Mouse (Mus musculus): ENCODE data around the gene Vps18. TPM values are rescaled to one million over a fixed set of nuclear protein-coding genes. Genes with fewer than 3 reads are reported as not detected.

The Vps18 gene
- total RNA-seq, 4 experiments from 2014 or later = 42.9 to 47.2 (median 45.5) TPM

DNA sequence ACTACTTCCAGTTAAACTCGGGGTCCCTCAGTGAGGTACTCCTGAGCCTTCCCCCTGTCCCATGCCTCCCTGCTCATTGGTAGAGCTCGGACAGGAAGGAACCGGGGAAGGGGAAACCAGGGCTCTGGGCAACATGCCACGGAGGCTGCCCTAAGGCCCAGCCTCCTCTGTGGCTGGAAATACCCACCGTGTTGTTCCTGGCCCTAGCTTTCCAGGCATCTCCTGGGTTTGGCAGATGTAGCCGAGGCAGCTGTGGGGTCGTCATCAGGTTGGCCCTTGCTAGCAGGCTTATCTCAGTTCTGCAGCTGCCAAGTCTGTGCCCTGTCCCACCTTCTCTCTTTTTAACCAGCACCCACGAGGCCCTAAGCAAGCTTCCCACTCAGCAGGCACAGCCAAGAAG is 32.0 kb downstream of the Vps18 start:
- DNase-seq (ENCODE audit: low spot score in 2 of 2) = no peak

DNA sequence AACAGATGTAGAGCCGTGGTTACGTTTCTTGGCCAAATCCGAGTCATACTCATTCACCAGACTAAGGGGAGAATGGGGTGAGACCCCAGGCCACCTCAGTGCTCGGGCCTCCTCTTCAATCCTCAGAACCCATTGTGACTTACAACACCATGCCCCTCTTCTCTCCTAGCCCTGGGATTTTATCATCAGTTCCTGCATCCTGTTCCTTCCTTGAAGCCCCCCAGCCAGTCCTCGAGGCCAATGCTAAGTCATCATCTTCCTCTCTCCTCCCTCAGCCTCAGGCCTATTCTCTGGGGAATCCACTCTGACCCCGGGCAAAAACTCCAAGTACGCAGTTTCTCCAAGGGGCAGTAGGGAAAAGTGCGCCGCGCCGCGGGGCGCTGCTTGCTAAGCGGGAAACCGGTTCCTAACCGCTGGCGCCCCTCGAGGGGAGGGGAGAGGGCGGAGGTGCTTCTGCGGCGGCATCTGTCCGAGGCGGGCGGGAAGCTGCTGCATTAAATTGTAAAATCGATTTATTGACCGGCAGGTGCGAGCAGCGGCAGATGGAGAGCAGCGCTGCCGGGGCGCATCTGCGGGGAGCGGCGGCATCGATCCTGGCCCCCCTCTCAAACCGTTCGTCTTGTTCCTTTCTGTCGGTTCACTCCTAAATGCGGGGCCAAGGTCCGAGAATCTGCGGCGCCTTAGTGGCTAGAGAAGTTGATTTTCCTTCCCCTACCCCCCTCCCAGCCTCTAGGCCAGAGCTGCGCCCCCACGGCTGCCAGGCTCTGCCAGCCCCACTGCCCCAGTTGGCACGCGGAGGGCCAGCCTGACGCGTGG is 33.4 kb downstream of the Vps18 start:
- DNase-seq (ENCODE audit: low spot score in 2 of 2) = no peak

DNA sequence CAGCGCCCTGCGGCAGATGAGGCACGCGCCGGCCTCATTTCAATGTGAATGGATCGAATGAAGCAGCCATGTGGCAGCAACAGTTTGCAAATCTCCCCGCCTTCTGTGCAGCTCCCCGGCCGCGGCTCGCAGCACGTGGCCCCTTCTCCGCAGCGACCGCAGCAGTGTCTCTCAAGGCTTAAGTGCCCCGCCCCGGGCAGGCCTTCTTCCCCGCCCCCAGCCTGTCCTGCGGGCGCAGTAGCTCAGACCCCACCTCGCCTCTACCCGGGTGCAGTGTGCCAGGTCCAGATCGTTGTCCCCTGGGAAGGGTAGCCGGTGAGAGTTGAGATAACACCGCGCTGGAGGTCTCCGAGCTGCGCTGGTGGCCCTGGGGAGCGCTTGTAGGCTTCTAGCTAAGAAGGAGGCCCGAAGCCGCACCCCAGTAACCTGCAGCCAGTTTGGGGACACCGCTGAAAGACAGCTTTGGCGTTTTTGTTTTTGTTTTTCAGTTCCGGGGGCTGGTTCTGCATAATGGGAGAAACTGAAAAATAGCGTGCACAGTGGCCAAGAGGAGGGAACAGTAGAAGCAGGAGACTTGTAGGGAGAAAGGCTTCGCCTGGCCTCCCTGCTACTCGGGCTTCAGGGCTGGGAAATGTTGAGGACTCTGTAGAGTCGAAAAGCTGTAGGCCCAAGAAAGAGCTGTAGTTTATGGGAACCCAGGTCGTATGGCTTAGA is 34.2 kb downstream of the Vps18 start:
- peak; percentile 51 to 57 for DNase-seq (ENCODE audit: low spot score in 2 of 2)

DNA sequence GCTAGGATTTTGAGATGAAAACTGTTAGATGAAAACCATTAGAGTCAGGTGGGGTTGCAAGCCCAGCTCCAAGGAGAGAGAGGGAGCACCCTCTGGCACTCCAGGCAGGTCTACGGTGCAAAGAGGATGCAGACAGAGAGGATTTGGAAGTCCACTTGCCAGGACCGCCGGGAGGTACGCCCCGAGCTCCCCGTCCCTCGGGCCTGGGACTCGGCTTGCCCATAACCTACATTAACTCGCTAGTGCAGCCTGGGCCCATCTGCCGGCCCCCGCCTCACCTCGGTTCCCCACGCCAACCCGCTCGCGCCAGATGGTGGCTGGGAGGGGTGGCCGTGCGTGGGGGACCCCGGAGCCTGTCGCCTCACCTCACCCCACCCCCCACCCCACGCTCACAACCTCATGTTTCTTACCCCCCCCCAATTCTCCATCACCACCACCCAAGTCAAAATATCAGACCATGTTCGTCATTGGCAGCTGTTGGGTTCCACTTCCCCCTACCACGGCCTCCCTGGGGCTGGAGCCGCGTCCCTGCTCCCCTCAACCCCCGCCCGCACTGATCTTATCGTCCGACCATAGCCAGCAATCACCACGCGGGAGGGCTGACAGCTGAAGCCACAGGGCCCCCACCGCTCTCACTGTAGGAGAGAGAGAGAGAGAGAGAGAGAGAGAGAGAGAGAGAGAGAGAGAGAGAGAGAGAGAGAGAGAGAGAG is 35.5 kb downstream of the Vps18 start:
- DNase-seq (ENCODE audit: low spot score in 2 of 2) = no peak

DNA sequence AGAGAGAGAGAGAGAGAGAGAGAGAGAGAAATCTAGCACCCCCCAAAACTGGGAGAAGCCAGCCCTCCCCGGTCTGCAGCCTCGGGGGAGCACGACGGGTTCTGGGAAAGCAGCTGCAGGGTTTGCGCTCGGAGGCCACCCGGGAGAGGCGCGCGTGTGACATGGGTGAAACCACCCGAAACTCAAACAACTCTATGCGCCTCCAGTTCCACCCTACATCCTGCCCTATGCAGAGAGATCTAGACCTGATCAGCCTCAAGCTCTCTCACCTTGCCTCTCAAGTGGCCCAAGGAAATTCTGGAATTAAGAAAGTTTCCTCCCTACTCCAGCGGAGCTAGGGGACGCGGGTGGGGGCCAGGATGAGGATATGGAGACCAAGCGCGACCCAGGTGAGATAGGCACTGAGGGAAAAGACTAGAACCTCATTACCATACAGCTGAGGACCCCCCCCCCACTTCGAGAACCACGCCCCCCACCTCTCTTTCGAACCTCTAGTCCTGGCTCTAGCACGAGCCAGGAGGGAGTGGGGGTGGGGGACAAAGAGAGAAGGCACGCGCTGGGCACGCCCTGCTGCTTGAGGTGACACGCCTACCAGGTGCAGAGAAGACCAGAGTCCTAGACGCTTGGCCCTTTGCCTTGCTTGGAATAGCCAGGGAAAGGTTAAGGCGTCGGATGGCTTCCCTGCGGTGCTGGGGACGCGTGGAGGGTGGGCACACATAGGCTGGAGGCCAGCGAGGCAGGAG is 36.2 kb downstream of the Vps18 start:
- DNase-seq (ENCODE audit: low spot score in 2 of 2) = no peak

DNA sequence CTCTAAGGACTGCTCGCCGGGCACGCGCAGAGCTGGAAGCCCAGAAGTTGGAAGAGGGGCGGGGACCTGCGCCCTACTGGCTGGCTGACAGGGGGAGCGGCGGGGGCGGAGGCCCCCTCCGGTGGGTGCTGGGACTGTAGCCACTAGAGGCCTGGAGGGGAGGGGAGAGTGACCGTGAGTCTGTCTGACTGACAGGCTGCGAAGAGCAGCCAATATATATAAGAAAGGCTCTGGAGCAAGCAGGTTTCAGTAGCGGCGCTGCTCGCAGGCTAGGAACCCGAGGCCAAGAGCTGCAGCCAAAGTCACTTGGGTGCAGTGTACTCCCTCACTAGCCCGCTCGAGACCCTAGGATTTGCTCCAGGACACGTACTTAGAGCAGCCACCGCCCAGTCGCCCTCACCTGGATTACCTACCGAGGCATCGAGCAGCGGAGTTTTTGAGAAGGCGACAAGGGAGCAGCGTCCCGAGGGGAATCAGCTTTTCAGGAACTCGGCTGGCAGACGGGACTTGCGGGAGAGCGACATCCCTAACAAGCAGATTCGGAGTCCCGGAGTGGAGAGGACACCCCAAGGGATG is 37.1 kb downstream of the Vps18 start, which contains the start of gene Dll4:
Gene Dll4 (plus strand): TSS at position 217 of the 576 bp plus-strand sequence.
- DNase-seq (ENCODE audit: low spot score in 2 of 2) = no peak

DNA sequence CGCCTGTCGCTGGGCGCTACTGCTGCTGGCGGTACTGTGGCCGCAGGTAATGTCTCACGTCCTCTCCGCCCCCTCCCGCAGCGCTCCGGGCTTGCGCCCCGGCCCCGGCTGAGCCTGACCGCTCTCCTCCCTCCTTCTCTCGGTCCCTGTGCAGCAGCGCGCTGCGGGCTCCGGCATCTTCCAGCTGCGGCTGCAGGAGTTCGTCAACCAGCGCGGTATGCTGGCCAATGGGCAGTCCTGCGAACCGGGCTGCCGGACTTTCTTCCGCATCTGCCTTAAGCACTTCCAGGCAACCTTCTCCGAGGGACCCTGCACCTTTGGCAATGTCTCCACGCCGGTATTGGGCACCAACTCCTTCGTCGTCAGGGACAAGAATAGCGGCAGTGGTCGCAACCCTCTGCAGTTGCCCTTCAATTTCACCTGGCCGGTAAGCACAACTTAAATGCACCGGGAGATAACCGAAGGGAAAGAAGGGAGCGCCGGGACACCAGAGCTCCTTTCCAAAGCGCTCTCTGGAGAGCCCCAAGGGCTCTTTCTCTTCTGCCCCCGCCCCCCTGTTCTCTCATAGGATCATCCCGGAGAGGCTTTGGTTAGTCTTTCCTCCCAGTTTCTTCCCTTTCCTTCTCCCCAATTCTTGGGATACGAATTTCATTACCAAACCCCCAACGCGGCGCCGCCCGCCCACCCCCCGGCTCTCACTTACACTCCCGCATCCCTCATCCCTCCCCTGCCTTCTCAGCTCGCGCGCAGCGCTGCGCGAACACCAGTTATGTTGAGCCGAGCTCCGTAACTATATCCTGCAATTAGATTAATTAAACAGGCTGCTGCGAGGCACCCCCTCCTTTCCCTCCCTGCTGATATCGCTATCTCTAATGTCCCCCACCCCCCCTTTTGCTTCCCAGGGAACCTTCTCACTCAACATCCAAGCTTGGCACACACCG is 37.9 kb downstream of the Vps18 start:
- no peak for DNase-seq (ENCODE audit: low spot score in 2 of 2)

DNA sequence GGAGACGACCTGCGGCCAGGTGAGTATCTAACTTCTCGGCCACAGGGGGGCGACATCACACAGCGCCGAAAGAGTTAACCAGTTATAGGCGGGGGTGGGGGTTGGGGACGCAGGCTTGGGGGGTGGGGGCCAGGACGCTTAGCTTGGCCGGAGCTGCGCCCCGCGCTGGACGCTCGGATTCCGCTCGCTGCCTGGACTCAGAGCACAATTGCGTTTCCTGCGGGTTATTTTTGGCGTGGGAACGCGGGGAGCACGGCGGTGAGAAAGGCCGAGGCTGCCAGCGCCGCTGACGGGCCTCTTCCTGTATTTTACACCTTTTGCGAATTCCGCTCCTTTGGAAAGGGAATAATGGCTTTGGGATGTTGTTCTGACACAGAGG is 38.6 kb downstream of the Vps18 start:
- no peak for DNase-seq (ENCODE audit: low spot score in 2 of 2)

DNA sequence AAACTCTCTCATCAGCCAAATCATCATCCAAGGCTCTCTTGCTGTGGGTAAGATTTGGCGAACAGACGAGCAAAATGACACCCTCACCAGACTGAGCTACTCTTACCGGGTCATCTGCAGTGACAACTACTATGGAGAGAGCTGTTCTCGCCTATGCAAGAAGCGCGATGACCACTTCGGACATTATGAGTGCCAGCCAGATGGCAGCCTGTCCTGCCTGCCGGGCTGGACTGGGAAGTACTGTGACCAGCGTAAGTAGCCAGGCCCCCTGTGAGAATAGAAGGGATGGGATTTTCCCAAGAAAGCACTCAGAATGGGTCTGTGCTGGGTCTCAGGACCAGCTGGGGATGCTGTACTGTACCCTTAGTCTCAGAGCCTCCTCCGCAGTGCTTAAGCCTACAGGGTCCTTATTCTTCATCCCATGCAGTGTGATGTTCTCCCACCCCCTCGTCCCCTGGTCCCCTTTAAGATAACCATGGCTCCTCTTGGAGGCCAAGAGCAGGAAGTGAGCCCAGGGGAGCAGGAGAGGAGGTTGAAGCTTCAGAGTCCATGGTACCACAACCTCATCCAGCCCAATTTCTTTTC is 39.5 kb downstream of the Vps18 start:
- no peak for DNase-seq (ENCODE audit: low spot score in 2 of 2)

DNA sequence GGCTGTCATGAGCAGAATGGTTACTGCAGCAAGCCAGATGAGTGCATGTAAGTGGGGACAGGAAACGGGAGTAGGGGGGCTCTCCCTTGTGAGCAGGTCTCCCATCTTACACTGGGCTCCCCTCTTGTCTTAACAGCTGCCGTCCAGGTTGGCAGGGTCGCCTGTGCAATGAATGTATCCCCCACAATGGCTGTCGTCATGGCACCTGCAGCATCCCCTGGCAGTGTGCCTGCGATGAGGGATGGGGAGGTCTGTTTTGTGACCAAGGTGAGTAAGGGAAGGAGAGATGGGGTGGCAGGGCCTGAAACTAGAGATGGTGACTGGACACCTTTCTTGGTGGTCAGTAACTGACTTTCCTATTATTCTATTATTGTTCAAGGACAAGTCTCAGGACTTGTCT is 40.0 kb downstream of the Vps18 start:
- DNase-seq (ENCODE audit: low spot score in 2 of 2) = no peak

DNA sequence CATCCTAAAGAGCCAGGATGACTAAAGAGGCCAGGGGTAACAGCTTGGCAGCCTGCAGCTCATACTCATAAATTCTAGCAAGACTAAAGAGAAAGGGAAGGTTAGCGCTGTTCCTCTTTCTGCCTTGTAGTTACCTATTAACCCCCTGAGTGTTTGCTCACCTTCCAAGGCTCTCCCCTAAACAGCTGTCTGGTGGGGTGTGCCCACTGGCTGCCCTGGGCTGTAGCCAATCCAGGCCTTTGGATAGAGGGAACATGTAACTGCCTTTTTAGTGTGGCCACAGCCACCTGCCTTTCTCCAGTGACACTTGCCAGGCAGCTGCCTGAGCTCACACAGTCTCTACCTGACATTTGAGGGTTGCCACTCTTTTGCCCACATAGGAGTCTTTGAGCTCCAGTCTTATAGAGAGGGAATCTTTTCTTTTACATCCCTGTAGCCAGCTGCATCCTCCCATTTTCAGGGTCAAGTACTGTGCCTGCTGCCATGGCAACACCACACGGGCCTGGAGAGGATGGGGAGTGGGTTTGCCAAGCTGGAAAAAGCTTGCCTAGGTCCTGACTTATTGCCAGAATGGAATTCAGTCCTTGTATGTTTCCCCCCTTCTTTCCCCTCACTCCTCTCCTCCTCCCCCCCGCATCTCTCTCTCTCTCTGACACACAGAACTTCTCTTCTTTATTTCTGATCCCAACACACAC is 40.7 kb downstream of the Vps18 start:
- DNase-seq (ENCODE audit: low spot score in 2 of 2) = no peak

DNA sequence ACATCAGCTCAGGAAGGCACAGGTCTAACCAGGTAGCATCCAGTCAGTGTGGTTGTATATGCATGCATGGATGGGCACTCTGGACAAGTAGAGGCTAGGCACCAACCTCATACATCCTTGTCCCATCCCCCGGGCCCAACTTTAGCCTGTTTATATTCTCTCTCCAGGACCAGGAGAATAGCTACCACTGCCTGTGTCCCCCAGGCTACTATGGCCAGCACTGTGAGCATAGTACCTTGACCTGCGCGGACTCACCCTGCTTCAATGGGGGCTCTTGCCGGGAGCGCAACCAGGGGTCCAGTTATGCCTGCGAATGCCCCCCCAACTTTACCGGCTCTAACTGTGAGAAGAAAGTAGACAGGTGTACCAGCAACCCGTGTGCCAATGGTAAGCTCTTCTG is 42.3 kb downstream of the Vps18 start:
- no peak for DNase-seq (ENCODE audit: low spot score in 2 of 2)

DNA sequence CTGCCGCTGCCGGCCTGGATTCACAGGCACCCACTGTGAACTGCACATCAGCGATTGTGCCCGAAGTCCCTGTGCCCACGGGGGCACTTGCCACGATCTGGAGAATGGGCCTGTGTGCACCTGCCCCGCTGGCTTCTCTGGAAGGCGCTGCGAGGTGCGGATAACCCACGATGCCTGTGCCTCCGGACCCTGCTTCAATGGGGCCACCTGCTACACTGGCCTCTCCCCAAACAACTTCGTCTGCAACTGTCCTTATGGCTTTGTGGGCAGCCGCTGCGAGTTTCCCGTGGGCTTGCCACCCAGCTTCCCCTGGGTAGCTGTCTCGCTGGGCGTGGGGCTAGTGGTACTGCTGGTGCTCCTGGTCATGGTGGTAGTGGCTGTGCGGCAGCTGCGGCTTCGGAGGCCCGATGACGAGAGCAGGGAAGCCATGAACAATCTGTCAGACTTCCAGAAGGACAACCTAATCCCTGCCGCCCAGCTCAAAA is 43.7 kb downstream of the Vps18 start:
- DNase-seq (ENCODE audit: low spot score in 2 of 2) = no peak

DNA sequence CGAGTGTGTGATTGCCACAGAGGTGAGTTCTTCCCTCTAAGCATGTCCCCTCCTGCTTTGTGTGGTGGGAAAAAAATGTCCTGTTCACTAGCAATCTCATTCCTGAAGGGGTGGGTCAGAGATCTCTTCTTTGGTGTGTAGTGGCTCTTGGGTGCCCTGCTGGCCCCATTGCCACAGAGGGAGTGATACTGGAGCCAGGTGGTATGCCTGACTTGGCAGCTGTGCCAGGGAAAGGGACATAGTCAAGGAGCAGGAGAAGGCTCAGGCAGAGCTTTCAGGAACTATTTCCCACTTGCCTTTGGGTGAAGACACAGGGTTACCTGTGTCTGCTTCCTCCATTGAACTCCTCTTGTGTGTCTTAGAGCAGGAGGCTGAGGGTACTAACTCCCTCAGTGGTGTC is 45.6 kb downstream of the Vps18 start:
- DNase-seq (ENCODE audit: low spot score in 2 of 2) = no peak

DNA sequence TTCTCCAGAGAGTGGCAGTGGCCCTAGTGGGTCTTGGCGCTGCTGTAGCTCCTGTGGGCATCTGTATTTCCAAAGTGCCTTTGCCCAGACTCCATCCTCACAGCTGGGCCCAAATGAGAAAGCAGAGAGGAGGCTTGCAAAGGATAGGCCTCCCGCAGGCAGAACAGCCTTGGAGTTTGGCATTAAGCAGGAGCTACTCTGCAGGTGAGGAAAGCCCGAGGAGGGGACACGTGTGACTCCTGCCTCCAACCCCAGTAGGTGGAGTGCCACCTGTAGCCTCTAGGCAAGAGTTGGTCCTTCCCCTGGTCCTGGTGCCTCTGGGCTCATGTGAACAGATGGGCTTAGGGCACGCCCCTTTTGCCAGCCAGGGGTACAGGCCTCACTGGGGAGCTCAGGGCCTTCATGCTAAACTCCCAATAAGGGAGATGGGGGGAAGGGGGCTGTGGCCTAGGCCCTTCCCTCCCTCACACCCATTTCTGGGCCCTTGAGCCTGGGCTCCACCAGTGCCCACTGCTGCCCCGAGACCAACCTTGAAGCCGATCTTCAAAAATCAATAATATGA is 46.5 kb downstream of the Vps18 start:
- no peak for DNase-seq (ENCODE audit: low spot score in 2 of 2)

DNA sequence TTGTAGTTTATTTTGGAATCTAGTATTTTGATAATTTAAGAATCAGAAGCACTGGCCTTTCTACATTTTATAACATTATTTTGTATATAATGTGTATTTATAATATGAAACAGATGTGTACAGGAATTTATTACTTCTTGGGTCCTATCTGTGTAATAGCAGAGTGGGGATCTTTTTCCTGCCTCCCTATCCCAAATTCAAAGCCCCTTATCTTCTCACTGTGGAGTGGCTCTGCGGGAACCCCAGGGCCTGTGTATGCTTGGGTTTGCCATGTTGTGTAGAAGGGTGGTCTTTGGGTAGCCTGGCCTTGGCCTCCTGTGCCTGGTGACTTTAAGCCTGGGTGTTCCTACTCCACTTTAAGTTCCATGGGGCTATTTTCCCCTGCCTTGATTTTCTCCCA is 47.0 kb downstream of the Vps18 start:
- no peak for DNase-seq (ENCODE audit: low spot score in 2 of 2)

DNA sequence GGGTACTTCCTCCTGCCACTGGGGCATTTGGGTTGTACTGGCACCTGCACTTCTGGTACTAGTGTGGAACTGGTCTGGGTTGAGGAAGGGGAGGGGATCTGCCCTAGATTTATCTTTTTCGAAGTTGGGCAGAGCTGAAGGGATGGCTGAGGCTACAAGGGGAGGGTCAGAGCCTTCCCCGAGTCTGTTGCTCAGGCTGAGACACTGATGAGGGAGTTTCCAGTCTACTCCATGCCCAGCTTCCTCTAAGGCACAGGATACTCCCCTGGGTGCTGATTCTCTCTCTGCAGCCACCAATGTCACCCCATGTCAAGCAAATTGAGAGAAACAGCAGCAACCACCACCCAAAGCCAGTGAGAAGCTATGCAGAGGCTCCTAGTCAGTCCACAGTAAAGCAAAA is 47.5 kb downstream of the Vps18 start:
- no peak for DNase-seq (ENCODE audit: low spot score in 2 of 2)

DNA sequence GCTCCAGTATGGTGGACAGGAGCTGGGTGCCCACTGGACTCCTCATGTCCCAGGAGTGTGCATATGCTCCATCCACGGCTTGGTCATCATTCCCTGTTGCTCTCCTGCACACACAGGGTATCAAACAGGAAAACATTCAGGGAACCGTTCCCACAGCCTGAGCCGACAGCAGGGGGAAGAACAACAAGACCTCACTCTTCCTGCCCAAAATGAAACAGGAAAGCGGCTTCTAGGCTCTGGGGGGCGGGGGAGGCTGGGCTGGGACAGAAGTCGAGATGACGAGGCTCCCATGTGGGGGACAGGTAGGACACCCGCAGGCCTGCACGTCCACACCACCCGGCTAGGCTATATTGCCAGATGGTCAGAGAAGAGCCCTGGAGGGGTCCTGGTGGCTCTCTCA is 47.9 kb downstream of the Vps18 start:
- no peak for DNase-seq (ENCODE audit: low spot score in 2 of 2)

All from layer of hippocampus, adult 8-10 months (tissue).